Mouse (Mus musculus): ENCODE results near the gene Hikeshi. TPM values are rescaled to one million over a fixed set of nuclear protein-coding genes. Genes with fewer than 3 reads are reported as not detected.
A peak's percentile ranks its signal among the peaks of the same experiment; 100 is the strongest.

Gene Hikeshi
- polyA plus RNA-seq (2015; fragmentation: Nextera tagmentation; extraction: Ambion mirVana): 124 and 133 TPM in 2 replicates

DNA sequence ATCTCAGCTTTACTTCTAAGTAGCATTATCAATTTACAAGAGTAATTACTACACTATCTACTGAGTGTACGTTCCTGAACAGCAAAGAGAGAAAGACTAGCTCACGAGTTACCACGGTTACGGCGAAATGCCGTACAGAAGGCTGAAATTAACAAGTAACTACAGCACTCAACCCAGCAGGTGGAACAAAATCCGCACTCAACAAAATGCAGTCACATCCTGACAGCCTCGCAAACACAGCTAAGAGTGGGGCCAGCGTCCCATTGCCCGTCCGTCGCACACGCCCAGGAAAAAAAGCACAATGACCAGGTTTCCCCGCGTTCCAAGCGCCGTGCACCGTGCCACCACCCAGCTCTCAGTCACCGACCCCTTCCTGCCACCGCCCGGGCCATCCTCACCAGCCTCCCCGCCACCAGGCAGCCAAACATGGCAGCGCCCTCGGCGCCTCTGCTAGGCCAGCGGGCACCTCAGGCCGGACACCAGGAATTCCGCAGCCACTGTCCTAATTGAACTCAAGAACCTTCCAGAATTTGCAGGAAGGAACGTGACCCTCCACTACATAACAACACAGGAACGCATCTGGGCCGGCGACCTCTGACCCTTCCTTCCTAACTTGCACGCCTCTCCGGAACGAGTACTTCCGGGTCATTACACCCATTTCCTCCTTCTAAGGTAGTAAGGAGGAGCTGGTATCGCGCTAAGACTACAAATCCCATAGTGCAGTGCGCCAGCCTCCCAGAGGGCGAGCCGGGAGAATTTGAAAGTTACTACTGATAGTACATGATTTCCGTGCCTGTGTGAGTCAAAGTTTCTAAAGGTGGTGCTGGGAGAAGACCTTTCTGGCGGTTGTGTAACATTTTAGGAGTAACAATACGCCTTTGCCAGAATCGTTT is at the start of gene Hikeshi:
Gene Hikeshi, minus strand, starts transcription at position 634 of the 893 bp plus-strand sequence.
- peak within 1 kb of the TSS; percentile 91 for H3K4me3 ChIP-seq (ENCODE audit: low read length)
- H3K9ac ChIP-seq (ENCODE audit: low read depth, low read length): peak within 1 kb of the TSS; percentile 81
- H3K27ac ChIP-seq (ENCODE audit: low read depth, low read length): peak within 1 kb of the TSS; percentile 82
- H3K27me3 ChIP-seq (replicated peaks; ENCODE audit: control insufficient read depth, insufficient read depth, low read length): no peaks in the 10 kb centered on the region
- peak; percentile 100 for ATAC-seq
- H3K4me1 ChIP-seq (ENCODE audit: control insufficient read depth, insufficient read depth, low read depth, low read length): peaks cover 8% of the 10 kb centered on the region
- under 1% methylated on average over 45 of the region's 45 CpGs for WGBS
- H3K4me2 ChIP-seq (ENCODE audit: low read length): peak within 1 kb of the TSS; percentile 68
- H3K9me3 ChIP-seq (ENCODE audit: control insufficient read depth, low read length): no peaks in the 10 kb centered on the region
- H3K36me3 ChIP-seq (ENCODE audit: control insufficient read depth, insufficient read depth, low read length): no peaks in the 10 kb centered on the region

DNA sequence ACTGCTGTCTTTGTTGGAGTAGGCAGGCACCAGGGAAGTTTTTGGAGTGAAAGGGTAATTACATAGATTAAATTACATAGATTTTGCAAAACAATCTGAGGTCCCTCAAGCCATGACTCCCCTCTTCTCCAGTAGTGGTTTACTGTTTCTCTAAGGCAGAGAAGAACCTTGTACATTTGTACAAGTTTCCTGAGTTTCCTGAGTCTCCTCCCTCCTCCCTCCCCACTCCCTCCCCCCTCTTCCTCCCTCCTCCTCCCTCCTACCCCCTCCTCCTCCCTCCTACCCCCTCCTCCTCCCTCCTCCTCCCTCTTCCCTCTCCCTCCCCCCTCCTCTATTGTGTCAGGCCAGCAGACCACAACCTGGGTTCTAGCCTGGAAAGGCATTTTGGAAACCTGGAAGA is 43.4 kb upstream of the Hikeshi start:
- Histone ChIP-seq H3K4me1 (ENCODE audit: control insufficient read depth, insufficient read depth, low read depth, low read length) (peaks cover 5% of the 10 kb centered on the region), H3K4me3 (ENCODE audit: low read length) (no peak overlapping the region), H3K27me3 (replicated peaks; ENCODE audit: control insufficient read depth, insufficient read depth, low read length) (no peaks in the 10 kb centered on the region), H3K27ac (ENCODE audit: low read depth, low read length) (no peak overlapping the region), H3K9me3 (ENCODE audit: control insufficient read depth, low read length) (no peaks in the 10 kb centered on the region), H3K9ac (ENCODE audit: low read depth, low read length) (no peak overlapping the region), H3K36me3 (ENCODE audit: control insufficient read depth, insufficient read depth, low read length) (no peaks in the 10 kb centered on the region), H3K4me2 (ENCODE audit: low read length) (no peak overlapping the region)
- no peak for ATAC-seq

DNA sequence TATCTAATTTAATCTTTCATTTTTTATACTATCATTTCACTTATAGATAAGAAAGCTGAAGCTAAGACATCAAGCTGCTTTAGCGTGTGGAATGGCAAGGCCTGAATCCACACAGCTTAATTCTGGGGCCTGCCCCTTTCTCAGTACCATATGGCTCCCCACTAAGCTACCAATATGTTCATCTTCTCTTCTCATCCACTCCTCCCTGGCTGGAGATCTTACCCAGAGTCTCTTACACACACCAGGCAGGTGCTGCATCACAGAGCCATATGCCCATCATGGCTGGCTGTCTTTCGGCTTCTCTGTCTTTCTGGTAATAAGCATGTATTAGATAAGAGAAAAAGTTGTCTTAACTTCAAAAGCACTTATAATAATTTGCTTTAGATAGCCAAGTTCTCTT is 42.4 kb upstream of the Hikeshi start:
- Histone ChIP-seq H3K27ac (ENCODE audit: low read depth, low read length) (no peak overlapping the region), H3K9ac (ENCODE audit: low read depth, low read length) (no peak overlapping the region), H3K4me1 (ENCODE audit: control insufficient read depth, insufficient read depth, low read depth, low read length) (peaks cover 12% of the 10 kb centered on the region), H3K27me3 (replicated peaks; ENCODE audit: control insufficient read depth, insufficient read depth, low read length) (no peaks in the 10 kb centered on the region), H3K9me3 (ENCODE audit: control insufficient read depth, low read length) (no peaks in the 10 kb centered on the region), H3K36me3 (ENCODE audit: control insufficient read depth, insufficient read depth, low read length) (no peaks in the 10 kb centered on the region), H3K4me3 (ENCODE audit: low read length) (no peak overlapping the region), H3K4me2 (ENCODE audit: low read length) (no peak overlapping the region)
- no peak for ATAC-seq
- WGBS: 88% methylated on average over 2 of the region's 2 CpGs

DNA sequence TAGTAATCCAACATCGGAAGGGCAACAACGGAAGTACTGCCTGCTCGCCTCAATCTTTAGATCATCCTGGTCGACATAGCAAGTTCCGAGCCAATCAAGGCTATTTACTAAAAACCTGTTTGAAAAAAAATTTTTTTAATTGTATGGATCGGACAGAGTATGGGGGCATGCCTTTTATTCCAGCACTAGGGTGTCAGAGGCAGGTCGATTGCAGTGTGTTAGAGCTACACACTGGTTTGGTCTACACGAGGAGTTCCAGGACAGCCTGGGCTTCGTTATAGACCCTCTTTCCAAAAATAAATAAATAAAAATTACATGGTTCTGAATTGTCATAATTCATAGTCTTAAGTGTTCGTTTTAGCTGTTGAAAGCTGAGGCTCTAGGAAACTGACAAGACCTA is 40.6 kb upstream of the Hikeshi start:
- 14% methylated on average over 10 of the region's 10 CpGs for WGBS
- Histone ChIP-seq H3K9ac (ENCODE audit: low read depth, low read length) (peak overlapping the region; percentile 86), H3K4me3 (ENCODE audit: low read length) (peak overlapping the region; percentile 88), H3K4me2 (ENCODE audit: low read length) (peak overlapping the region; percentile 88), H3K4me1 (ENCODE audit: control insufficient read depth, insufficient read depth, low read depth, low read length) (peaks cover 12% of the 10 kb centered on the region), H3K27ac (ENCODE audit: low read depth, low read length) (peak overlapping the region; percentile 100), H3K27me3 (replicated peaks; ENCODE audit: control insufficient read depth, insufficient read depth, low read length) (no peaks in the 10 kb centered on the region), H3K36me3 (ENCODE audit: control insufficient read depth, insufficient read depth, low read length) (no peaks in the 10 kb centered on the region), H3K9me3 (ENCODE audit: control insufficient read depth, low read length) (no peaks in the 10 kb centered on the region)
- ATAC-seq: peak; percentile 28; the same call in 1 of the 2 replicates

DNA sequence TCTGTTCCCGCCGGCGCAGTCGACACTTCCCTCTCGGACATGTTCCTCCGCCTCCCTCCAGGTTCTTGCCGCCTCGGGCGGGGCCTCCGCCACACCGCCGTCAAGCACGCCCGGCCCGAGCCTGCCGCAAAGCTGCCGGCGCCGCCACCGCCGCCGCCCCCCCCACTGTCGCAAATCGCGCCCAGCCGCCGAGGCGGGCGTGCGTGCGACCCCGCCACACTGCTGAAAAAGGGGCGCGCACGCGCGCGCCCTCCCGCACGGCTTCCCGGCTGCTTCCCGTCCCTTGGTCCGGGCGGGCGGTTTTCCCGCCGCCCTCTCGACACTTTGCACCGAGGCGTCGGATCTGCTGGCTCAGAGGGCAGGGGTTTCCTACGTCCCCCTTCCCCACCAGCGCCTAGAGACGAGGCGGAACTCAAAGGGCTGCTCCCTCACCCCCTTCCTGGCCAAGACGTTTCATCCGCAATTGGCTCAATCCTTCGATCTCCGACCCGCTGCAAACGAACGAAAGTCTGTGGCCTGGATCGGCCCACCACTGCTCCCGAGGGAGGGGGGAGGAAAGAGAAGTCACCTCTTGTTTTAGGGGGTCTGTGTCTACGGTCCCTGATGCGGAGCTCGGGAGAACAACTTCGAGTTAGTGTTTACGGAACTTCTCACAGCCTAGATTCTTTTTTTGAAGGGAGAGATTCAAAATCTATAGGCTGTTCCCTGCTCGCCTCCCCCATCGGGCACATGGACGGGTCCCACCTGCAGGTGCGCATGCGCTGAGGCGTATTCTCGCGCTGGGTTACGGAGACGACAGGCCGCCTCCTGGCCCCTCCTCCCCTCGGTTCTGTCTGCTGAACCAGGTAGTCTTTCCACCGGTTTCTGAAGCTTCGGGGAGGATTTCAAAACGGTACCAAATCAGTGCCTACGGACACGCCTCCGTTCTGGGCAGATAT is 39.8 kb upstream of the Hikeshi start, which contains the start of gene Eed:
Gene Eed, minus strand, starts transcription at position 499 of the 938 bp plus-strand sequence.
- Histone ChIP-seq H3K4me3 (ENCODE audit: low read length) (peak within 1 kb of the TSS; percentile 88), H3K27me3 (replicated peaks; ENCODE audit: control insufficient read depth, insufficient read depth, low read length) (no peaks in the 10 kb centered on the region), H3K4me2 (ENCODE audit: low read length) (peak within 1 kb of the TSS; percentile 88), H3K27ac (ENCODE audit: low read depth, low read length) (peak within 1 kb of the TSS; percentile 100), H3K36me3 (ENCODE audit: control insufficient read depth, insufficient read depth, low read length) (peaks cover 4% of the 10 kb centered on the region), H3K4me1 (ENCODE audit: control insufficient read depth, insufficient read depth, low read depth, low read length) (peaks cover 12% of the 10 kb centered on the region), H3K9me3 (ENCODE audit: control insufficient read depth, low read length) (no peaks in the 10 kb centered on the region), H3K9ac (ENCODE audit: low read depth, low read length) (peak within 1 kb of the TSS; percentile 86)
- under 1% methylated on average over 78 of the region's 87 CpGs for WGBS
- ATAC-seq: peak; percentile 94

DNA sequence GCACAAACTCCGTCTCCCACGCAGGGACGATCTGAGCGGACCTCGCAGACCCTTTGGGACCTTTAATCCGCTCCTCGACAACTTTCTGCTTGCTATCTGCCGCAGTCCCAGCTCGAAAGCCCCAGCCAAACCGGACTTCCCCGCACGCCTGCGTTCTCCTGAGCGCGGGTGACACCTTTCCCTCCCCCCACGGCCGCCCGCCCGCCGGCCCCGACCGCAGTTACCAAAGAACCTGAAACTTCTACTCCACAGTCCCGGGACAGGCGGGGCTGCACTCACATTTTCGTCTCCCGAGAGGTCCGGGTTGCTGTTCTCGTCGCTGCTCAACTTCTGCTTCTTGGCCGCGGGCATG is 39.1 kb upstream of the Hikeshi start:
- Histone ChIP-seq H3K9me3 (ENCODE audit: control insufficient read depth, low read length) (no peaks in the 10 kb centered on the region), H3K4me2 (ENCODE audit: low read length) (peak overlapping the region; percentile 88), H3K4me1 (ENCODE audit: control insufficient read depth, insufficient read depth, low read depth, low read length) (peaks cover 12% of the 10 kb centered on the region), H3K36me3 (ENCODE audit: control insufficient read depth, insufficient read depth, low read length) (peaks cover 9% of the 10 kb centered on the region), H3K27me3 (replicated peaks; ENCODE audit: control insufficient read depth, insufficient read depth, low read length) (no peaks in the 10 kb centered on the region), H3K9ac (ENCODE audit: low read depth, low read length) (peak overlapping the region; percentile 86), H3K27ac (ENCODE audit: low read depth, low read length) (peak overlapping the region; percentile 100), H3K4me3 (ENCODE audit: low read length) (peak overlapping the region; percentile 88)
- WGBS: 0% methylated on average over 29 of the region's 31 CpGs
- ATAC-seq: no peak

DNA sequence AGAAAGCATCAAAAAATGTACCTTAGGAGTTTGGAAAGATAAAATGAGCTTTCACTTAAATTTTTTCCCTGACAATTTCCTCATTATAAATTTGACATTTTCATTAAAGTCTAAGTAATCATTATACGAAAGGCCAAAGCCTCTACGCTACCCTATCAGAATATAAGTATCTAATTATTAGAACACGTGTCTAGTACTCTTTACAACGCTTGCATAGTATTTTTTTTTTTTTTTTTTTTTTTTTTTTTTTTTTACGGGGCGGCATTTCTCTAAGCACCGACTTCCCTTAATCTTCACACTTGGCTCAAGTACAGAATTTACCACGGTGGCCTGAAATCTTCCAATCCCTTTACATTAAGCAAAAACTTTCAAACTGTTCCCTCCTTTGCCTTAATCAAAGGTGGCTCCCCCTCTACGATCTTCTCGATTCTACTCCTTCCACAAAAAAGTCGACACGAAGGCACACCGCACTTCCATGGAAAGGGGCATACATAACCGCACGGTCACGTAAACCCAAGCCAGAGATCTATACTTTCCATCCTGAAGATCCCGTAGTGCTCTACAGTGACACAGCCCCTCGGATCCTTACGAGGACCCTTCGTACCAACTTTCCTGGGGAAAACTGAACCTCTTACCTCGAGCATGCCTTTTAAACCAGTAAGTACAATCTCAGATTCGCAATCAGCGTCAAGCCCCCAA is 38.6 kb upstream of the Hikeshi start:
- no peak for ATAC-seq
- Histone ChIP-seq H3K36me3 (ENCODE audit: control insufficient read depth, insufficient read depth, low read length) (peaks cover 12% of the 10 kb centered on the region), H3K4me1 (ENCODE audit: control insufficient read depth, insufficient read depth, low read depth, low read length) (peaks cover 12% of the 10 kb centered on the region), H3K27me3 (replicated peaks; ENCODE audit: control insufficient read depth, insufficient read depth, low read length) (no peaks in the 10 kb centered on the region), H3K27ac (ENCODE audit: low read depth, low read length) (peak overlapping the region; percentile 100), H3K9me3 (ENCODE audit: control insufficient read depth, low read length) (no peaks in the 10 kb centered on the region), H3K4me2 (ENCODE audit: low read length) (peak overlapping the region; percentile 88), H3K9ac (ENCODE audit: low read depth, low read length) (peak overlapping the region; percentile 86), H3K4me3 (ENCODE audit: low read length) (peak overlapping the region; percentile 88)
- 4% methylated on average over 23 of the region's 23 CpGs for WGBS

DNA sequence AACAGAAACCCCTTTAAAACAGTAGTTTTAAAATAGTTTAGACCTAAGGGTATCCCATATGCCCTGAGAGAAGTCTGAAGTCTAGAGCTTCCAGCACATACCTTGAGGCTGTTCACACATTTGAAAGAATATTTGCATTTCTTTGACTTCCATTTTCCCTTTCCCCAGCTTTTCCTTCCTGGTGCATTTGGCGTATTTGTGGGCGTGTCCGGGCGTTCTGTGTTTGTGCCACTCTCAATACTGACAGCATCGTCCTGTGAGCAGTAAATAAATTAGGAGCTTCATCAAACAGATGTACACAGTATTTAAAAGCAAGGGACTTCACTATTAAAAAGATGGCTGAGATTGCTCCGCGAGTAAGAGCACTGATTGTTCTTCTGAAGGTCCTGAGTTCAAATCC is 35.8 kb upstream of the Hikeshi start:
- peaks cover 16% of the 10 kb centered on the region for H3K36me3 ChIP-seq (ENCODE audit: control insufficient read depth, insufficient read depth, low read length)
- 94% methylated on average over 7 of the region's 7 CpGs for WGBS
- H3K9me3 ChIP-seq (ENCODE audit: control insufficient read depth, low read length): no peaks in the 10 kb centered on the region
- ATAC-seq: no peak
- no peak overlapping the region for H3K4me2 ChIP-seq (ENCODE audit: low read length)
- H3K4me1 ChIP-seq (ENCODE audit: control insufficient read depth, insufficient read depth, low read depth, low read length): peaks cover 9% of the 10 kb centered on the region
- no peak overlapping the region for H3K9ac ChIP-seq (ENCODE audit: low read depth, low read length)
- no peak overlapping the region for H3K4me3 ChIP-seq (ENCODE audit: low read length)
- H3K27ac ChIP-seq (ENCODE audit: low read depth, low read length): no peak overlapping the region
- H3K27me3 ChIP-seq (replicated peaks; ENCODE audit: control insufficient read depth, insufficient read depth, low read length): no peaks in the 10 kb centered on the region

All from hindbrain, embryonic 16.5 days (tissue).